9 mouse cellular contexts compared by ENCODE assay signal in the genomic region with DNA sequence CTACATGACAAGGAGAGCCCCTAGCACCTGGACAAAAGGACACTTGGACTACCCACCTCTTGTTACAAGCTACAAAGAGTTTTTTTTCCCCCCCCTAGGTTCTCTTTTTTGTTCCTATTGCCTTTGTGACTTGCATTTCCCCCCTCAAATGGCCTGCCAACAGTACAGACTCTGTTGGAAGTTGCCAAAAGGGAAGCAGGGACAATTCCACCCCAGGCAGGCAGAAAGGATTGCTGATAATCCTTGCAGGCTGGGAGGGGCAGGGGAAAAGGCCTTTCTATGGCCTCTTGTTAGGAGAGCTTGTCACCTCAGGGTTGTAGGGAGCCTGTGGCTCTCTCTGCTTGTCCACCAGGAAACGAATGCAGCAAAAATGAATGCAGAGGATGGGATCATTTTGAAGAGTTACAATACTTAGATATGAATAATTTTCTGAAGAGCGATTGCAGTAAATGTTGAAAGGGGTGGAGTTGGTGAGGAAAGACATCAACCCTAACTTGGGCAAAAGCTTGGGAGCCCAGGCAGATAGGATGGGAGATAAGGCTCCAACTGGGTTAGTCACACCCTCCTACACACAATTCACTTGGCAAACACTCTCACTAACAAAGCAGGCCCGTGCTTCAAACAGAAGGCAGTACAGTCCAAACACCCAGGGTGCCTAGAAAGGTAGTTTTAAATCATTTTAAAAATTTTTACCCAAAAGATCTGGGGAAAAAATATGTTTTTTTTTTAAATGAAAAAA. TPM values are rescaled to one million over a fixed set of nuclear protein-coding genes. Genes with fewer than 3 reads are reported as not detected.
DNase-seq lines count a peak whose midpoint lies in the region; ATAC-seq lines count a peak whose summit lies in the region.
"Had no signal": no experiment of that assay in that cellular context is flagged by ENCODE, and none has a peak within 500 bp of the region (broad histone marks: within the 10 kb centered on the region; RNA-seq: fewer than 3 reads in every experiment).

No protein-coding gene starts in this region.

- H3K4me1 ChIP-seq in intestine, embryonic 16.5 days (ENCODE audit: control insufficient read depth, insufficient read depth, low read length) = peaks cover 23% of the 10 kb centered on the region

- H3K9ac ChIP-seq in intestine, embryonic 16.5 days (ENCODE audit: low read depth, low read length) = no peak overlapping the region
- H3K9ac ChIP-seq: neural tube, embryonic 13.5 days had no signal

- H3K36me3 ChIP-seq in intestine, embryonic 16.5 days (ENCODE audit: control insufficient read depth, insufficient read depth, low read length) = no peaks in the 10 kb centered on the region
- H3K36me3 ChIP-seq: neural tube, embryonic 13.5 days had no signal

- ATAC-seq in frontal cortex, adult (ENCODE audit: low TSS enrichment) = peak; percentile 78
- ATAC-seq in intestine, embryonic 16.5 days = no peak

- peak overlapping the region; percentile 23 for H3K27ac ChIP-seq in intestine, embryonic 16.5 days (ENCODE audit: low read length)
- H3K27ac ChIP-seq: neural tube, embryonic 13.5 days had no signal

- H3K27me3 ChIP-seq in intestine, embryonic 16.5 days (replicated peaks; ENCODE audit: control insufficient read depth, insufficient read depth, low read length) = no peaks in the 10 kb centered on the region
- H3K27me3 ChIP-seq: neural tube, embryonic 13.5 days had no signal

- WGBS in intestine, embryonic 16.5 days = 36% methylated on average over 3 of the region's 3 CpGs

- DNase-seq in frontal cortex, postnatal 25 days (ENCODE audit: low spot score in 2 of 2) = no peak
- DNase-seq in urinary bladder, postnatal 36 days (ENCODE audit: low spot score in 2 of 2) = peak; percentile 32 to 40
- DNase-seq in urinary bladder, adult 18-20 months (ENCODE audit: low spot score in 2 of 2) = no peak
- no peak for DNase-seq in thymus, postnatal 4 days
- no peak for DNase-seq in right cerebral cortex, postnatal 4 days
- no peak for DNase-seq in cerebellum, postnatal 14 days

- H3K9me3 ChIP-seq in intestine, embryonic 16.5 days (ENCODE audit: control insufficient read depth, low read length) = no peaks in the 10 kb centered on the region
- H3K9me3 ChIP-seq: neural tube, embryonic 13.5 days had no signal

- H3K4me2 ChIP-seq in intestine, embryonic 16.5 days (ENCODE audit: low read depth, low read length) = no peak overlapping the region
- H3K4me2 ChIP-seq: neural tube, embryonic 13.5 days had no signal

- H3K4me3 ChIP-seq in intestine, embryonic 16.5 days (ENCODE audit: low read length) = no peak overlapping the region
- H3K4me3 ChIP-seq: neural tube, embryonic 13.5 days had no signal

RNA-seq across cellular contexts. Expression of gene Epha4, which starts 52.8 kb away (rescaled TPM):
- polyA plus RNA-seq in intestine, embryonic 16.5 days (2015; fragmentation: Nextera tagmentation; extraction: Ambion mirVana) = 5.0 and 6.0 TPM in 2 replicates

Comparison
In these comparisons a context has a peak if more than half of its experiments do, and no peak if none do; other contexts are left out.
1. DNase-seq: peak in urinary bladder, postnatal 36 days (2 of 2); none in frontal cortex, postnatal 25 days (0 of 2), urinary bladder, adult 18-20 months (0 of 2), thymus, postnatal 4 days (single experiment), right cerebral cortex, postnatal 4 days (single experiment) and cerebellum, postnatal 14 days (0 of 2).